Mouse (Mus musculus) bone marrow, adult 2 months (tissue): ENCODE data around the gene Fbln1.

Experiments
- CTCF ChIP-seq: fragments of 200-500 bp; IDR thresholded peaks from 2 replicates; pipeline ENCODE4 v1.5.1; 2011; ENCODE audit warnings: low read length, control low read depth; ENCODE audit not compliant: control insufficient read depth, insufficient read depth
- POLR2A ChIP-seq: fragments of 200-500 bp; IDR thresholded peaks from 2 replicates; pipeline ENCODE4 v1.6.1; 2011; ENCODE audit warnings: low read depth, mild to moderate bottlenecking, control low read depth, low read length, borderline replicate concordance; ENCODE audit not compliant: control insufficient read depth

GRCm38 (mm10) chr15:85334234-85334633 is 128.5 kb downstream of the Fbln1 start:
- TF ChIP-seq CTCF (no peak), POLR2A (no peak)
